Mouse (Mus musculus): ENCODE measurements around the gene Col4a2. TPM values are rescaled to one million over a fixed set of nuclear protein-coding genes. Genes with fewer than 3 reads are reported as not detected.

The Col4a2 gene
- polyA plus RNA-seq, 1 experiment, result 26.3 TPM

DNA sequence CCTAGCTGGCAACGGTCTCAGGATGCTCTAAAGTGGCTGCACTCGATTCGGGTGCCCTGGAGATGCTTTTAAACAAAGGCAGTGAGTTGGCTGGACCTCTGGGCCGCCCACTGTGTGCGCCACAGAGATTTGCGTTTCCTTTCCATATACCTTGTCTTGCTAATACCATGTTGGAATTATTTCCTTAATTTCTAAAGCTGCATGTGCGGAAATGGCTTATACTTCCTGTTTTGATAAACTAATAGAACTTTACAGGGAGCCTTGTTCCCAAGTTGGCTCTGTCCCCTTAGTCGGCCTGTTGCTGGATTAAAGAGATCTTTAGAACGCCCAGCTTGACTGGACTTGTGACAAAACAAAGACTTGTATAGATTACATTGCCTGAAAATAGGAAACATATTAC, 35.1 kb downstream of the Col4a2 start:
- H3K4me3 ChIP-seq (ENCODE audit: insufficient read depth, low read length), result no peak overlapping the region
- H3K27ac ChIP-seq (ENCODE audit: insufficient read depth, low read length), result no peak overlapping the region
- H3K4me1 ChIP-seq (ENCODE audit: control insufficient read depth, insufficient read depth, low read length), result peaks cover 6% of the 10 kb centered on the region
- no peak for TF ChIP-seq CTCF (IDR thresholded peaks at IDR 0.05; ENCODE audit: extremely low read depth, insufficient read depth, low read length)

- TF ChIP-seq CTCF (IDR thresholded peaks at IDR 0.05; ENCODE audit: extremely low read depth, insufficient read depth, low read length), result no peak
- TF ChIP-seq POLR2A (IDR thresholded peaks at IDR 0.05; ENCODE audit: extremely low read depth, insufficient read depth, low read length), result no peak
- H3K4me1 ChIP-seq (ENCODE audit: control insufficient read depth, insufficient read depth, low read length), result peaks cover 7% of the 10 kb centered on the region
- no peak overlapping the region for H3K27ac ChIP-seq (ENCODE audit: insufficient read depth, low read length)
- H3K4me3 ChIP-seq (ENCODE audit: insufficient read depth, low read length), result no peak overlapping the region
These were observed 36.0 kb downstream of the Col4a2 start for GRCm38 (mm10) chr8:11348622-11349021.

DNA sequence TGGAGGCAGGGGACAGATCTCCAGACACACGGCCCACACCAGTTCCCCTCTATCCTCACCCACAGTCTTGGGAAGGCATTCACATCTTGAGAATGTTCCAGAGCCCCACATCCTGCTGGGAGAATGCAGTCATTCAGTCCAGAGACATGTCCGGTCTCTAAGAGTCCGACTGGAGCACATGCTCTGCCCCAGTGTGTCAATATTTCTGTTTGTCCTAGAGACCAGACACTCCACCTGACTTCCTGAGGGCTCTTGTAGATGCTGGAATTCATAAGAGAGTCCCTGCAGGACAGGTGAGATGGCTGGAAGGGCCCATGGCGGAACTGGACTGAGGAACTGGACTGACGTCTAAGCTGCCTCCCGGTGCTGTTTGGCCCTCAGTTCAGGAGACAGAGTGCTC, 38.8 kb downstream of the Col4a2 start:
- no peak overlapping the region for H3K4me3 ChIP-seq (ENCODE audit: insufficient read depth, low read length)
- no peak overlapping the region for H3K27ac ChIP-seq (ENCODE audit: insufficient read depth, low read length)
- peaks cover 7% of the 10 kb centered on the region for H3K4me1 ChIP-seq (ENCODE audit: control insufficient read depth, insufficient read depth, low read length)
- TF ChIP-seq CTCF (IDR thresholded peaks at IDR 0.05; ENCODE audit: extremely low read depth, insufficient read depth, low read length), result no peak

GRCm38 (mm10) chr8:11352514-11352913, 39.9 kb downstream of the Col4a2 start:
- Histone ChIP-seq H3K27ac (ENCODE audit: insufficient read depth, low read length) (no peak overlapping the region), H3K4me1 (ENCODE audit: control insufficient read depth, insufficient read depth, low read length) (peaks cover 9% of the 10 kb centered on the region), H3K4me3 (ENCODE audit: insufficient read depth, low read length) (no peak overlapping the region)
- TF ChIP-seq CTCF (IDR thresholded peaks at IDR 0.05; ENCODE audit: extremely low read depth, insufficient read depth, low read length), result no peak
- TF ChIP-seq POLR2A (IDR thresholded peaks at IDR 0.05; ENCODE audit: extremely low read depth, insufficient read depth, low read length), result no peak

DNA sequence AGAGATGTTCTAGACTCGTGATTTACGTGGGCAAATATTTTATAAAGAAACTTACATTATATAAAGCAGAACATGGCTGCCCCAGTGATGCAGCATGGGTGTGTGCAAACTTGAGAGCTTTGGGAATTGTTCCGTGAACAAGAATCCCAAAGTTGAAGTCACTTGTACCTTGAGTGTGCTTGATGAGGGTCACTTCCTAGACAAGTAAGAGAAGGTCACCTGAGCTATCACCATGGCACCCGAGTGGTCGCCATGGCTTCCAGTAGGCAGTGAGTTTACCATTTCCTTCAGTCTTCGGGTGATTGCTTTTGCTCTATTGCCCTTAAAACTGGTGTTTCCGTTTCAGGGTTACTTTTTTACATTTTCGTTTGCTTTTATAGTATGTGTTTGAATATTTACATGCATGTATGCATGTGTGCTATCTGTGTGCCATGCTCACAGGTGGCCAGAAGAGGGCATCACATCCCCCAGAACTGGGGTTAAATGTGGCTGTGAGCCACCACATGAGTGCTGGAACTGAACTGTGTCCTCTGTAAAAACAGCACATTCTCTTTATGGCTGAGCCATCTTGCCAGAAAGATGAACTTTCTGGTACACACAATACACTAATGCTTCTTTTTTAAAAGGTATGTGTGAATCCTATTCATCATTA, 42.3 kb downstream of the Col4a2 start:
- H3K4me1 ChIP-seq (ENCODE audit: control insufficient read depth, insufficient read depth, low read length), result peaks cover 3% of the 10 kb centered on the region
- H3K27ac ChIP-seq (ENCODE audit: insufficient read depth, low read length), result no peak overlapping the region
- no peak for TF ChIP-seq POLR2A (IDR thresholded peaks at IDR 0.05; ENCODE audit: extremely low read depth, insufficient read depth, low read length)
- H3K4me3 ChIP-seq (ENCODE audit: insufficient read depth, low read length), result no peak overlapping the region

GRCm38 (mm10) chr8:11355900-11356299, 43.3 kb downstream of the Col4a2 start:
- TF ChIP-seq POLR2A (IDR thresholded peaks at IDR 0.05; ENCODE audit: extremely low read depth, insufficient read depth, low read length), result no peak
- TF ChIP-seq CTCF (IDR thresholded peaks at IDR 0.05; ENCODE audit: extremely low read depth, insufficient read depth, low read length), result no peak
- no peak overlapping the region for H3K27ac ChIP-seq (ENCODE audit: insufficient read depth, low read length)
- H3K4me3 ChIP-seq (ENCODE audit: insufficient read depth, low read length), result no peak overlapping the region
- peaks cover 3% of the 10 kb centered on the region; the same call in 1 of the 2 replicates for H3K4me1 ChIP-seq (ENCODE audit: control insufficient read depth, insufficient read depth, low read length)

DNA sequence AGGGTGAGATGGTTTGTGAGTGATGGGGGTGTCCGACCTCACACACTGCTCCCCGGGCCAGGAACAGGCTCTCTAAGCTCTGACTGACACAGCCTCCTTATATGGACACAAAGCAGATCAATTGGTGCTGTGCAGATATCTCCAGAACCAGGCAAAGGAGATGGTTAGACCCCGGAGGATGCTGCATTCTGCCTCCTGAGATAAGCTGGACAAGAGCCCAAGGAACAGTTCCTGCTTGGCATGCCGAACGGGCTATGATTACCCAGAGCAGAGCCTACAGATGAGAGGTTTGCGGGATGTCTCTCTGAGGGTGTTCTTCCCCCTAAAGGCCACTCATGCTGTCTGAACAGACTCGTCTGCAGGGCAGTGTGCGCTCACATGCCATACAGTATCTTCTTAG, 44.2 kb downstream of the Col4a2 start:
- Histone ChIP-seq H3K4me3 (ENCODE audit: insufficient read depth, low read length) (no peak overlapping the region), H3K4me1 (ENCODE audit: control insufficient read depth, insufficient read depth, low read length) (peaks cover 4% of the 10 kb centered on the region), H3K27ac (ENCODE audit: insufficient read depth, low read length) (no peak overlapping the region)
- no peak for TF ChIP-seq CTCF (IDR thresholded peaks at IDR 0.05; ENCODE audit: extremely low read depth, insufficient read depth, low read length)

GRCm38 (mm10) chr8:11357921-11358436, 45.4 kb downstream of the Col4a2 start:
- H3K4me3 ChIP-seq (ENCODE audit: insufficient read depth, low read length), result no peak overlapping the region
- H3K4me1 ChIP-seq (ENCODE audit: control insufficient read depth, insufficient read depth, low read length), result peaks cover 4% of the 10 kb centered on the region; the same call in 1 of the 2 replicates
- no peak overlapping the region for H3K27ac ChIP-seq (ENCODE audit: insufficient read depth, low read length)
- TF ChIP-seq POLR2A (IDR thresholded peaks at IDR 0.05; ENCODE audit: extremely low read depth, insufficient read depth, low read length) (no peak), CTCF (IDR thresholded peaks at IDR 0.05; ENCODE audit: extremely low read depth, insufficient read depth, low read length) (no peak)

DNA sequence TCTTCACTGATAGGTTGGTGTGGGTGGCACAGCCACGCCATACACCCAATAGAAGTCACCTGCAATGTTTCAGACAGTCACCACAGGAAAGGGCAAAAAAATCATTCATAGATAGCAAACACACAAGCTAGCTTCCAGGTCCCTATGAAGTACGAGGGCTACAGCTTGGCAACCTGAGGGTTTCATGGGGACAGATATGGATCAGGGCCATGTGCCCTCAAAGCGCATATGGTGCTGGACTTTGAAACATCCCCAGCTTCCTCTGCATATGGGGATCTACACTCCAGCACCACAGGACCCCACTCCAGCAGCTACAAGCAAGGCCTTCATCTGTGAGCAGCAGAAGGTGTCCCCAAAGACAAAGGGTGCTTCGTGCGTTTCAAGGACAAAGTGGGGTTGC, 47.2 kb downstream of the Col4a2 start:
- no peak overlapping the region for H3K27ac ChIP-seq (ENCODE audit: insufficient read depth, low read length)
- no peak overlapping the region for H3K4me3 ChIP-seq (ENCODE audit: insufficient read depth, low read length)
- no peak for TF ChIP-seq POLR2A (IDR thresholded peaks at IDR 0.05; ENCODE audit: extremely low read depth, insufficient read depth, low read length)
- TF ChIP-seq CTCF (IDR thresholded peaks at IDR 0.05; ENCODE audit: extremely low read depth, insufficient read depth, low read length), result no peak
- H3K4me1 ChIP-seq (ENCODE audit: control insufficient read depth, insufficient read depth, low read length), result peaks cover 3% of the 10 kb centered on the region; the same call in 1 of the 2 replicates

GRCm38 (mm10) chr8:11361546-11362277, 49.1 kb downstream of the Col4a2 start:
- Histone ChIP-seq H3K4me1 (ENCODE audit: control insufficient read depth, insufficient read depth, low read length) (peaks cover 3% of the 10 kb centered on the region; the same call in 1 of the 2 replicates), H3K27ac (ENCODE audit: insufficient read depth, low read length) (no peak overlapping the region), H3K4me3 (ENCODE audit: insufficient read depth, low read length) (no peak overlapping the region)
- TF ChIP-seq POLR2A (IDR thresholded peaks at IDR 0.05; ENCODE audit: extremely low read depth, insufficient read depth, low read length) (no peak), CTCF (IDR thresholded peaks at IDR 0.05; ENCODE audit: extremely low read depth, insufficient read depth, low read length) (no peak)
